Mouse (Mus musculus): ENCODE measurements around the gene Crb1.

DNA sequence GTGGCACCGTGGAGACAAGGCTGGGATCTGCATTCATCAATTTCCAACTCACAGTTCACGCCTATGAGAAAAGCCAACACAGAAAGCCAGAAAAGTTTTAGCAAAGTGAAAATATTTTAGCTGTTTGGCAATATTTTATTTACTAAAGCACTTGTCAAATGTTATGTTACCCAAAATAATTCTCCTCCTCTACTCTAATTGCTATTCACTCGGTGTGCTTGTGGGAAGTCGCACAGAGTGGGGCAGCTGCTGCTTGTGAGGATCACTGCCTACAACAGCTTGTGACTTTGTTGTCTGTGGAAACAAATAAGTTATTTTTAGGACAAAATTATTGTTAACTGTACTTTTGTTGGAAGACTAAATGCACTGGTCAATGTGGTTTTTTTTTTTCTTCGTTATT is 48.6 kb downstream of the Crb1 start:
- TF ChIP-seq CTCF (IDR thresholded peaks at IDR 0.05; ENCODE audit: insufficient read depth, low read length) (no peak), POLR2A (IDR thresholded peaks at IDR 0.05; ENCODE audit: borderline replicate concordance, extremely low read depth, low read depth, low read length) (no peak)
